Comparison of ENCODE assay signal across 8 mouse cellular contexts in the genomic region with DNA sequence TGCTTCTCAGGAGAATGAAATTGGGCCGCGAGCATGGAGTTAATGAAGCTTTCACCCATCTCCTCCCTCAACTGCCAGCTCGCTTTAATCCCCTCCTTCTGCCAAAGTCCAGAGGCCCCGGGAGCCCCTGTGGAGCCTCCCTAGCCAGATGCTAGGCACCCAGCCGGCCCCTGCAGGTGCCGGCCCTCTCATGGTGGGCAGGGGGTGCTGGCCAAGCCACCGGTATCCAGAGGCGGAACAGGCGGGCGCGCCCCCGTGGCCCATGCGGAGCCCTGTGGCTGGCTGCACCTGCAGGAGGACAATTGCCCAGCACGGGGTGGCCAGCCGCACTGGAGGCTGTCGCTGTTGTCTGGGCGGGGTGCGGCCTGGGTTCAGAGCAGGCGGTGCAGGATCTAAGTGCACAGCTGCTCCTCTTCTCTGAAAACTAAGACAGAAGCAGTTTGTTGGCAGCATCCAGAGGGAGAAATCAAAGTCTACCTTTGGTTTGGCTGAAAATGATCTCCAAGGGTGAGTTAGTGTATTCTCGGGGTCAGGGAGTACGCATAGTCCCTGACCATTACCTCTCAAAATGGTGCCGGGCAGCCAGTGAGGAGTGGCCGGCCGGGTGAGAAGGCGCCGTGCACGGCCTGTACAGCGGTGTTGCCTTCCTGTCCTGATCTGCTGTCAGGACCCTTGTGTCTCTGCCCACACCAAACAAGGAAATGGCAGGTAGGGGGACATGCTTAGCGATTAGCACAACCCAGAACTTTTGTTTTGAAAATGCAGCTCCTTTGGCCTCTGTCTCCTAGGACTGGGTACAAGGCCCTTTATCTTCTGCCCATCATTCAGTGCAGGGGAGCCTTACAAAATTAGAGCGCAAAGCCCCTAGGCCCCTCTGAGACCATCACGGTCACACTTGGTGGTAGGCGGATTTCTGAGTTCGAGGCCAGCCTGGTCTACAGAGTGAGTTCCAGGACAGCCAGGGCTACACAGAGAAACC.
DNase-seq lines count a peak whose midpoint lies in the region; ATAC-seq lines count a peak whose summit lies in the region.

No protein-coding gene starts in this region.

- intact Hi-C loops in gastrocnemius, postnatal 14 days (cut with DNase I; ENCODE audit: low total_unique reads): loop anchor here (10.0 kb wide), 1 partner anchor 177 kb away; no protein-coding TSS in a partner anchor

- ATAC-seq in embryonic facial prominence, embryonic 12.5 days (ENCODE audit: insufficient number of reproducible peaks, insufficient read depth, low FRiP score, low TSS enrichment): no peak; the same call in 1 of the 2 replicates
- peak; percentile 28; the same call in 1 of the 2 replicates for ATAC-seq in midbrain, embryonic 15.5 days (replicated peaks)

- 36% methylated on average over 33 of the region's 33 CpGs for WGBS in embryonic facial prominence, embryonic 12.5 days
- WGBS in midbrain, embryonic 15.5 days: 19% methylated on average over 33 of the region's 33 CpGs

- peak overlapping the region; percentile 14; the same call in 1 of the 2 replicates for H3K27ac ChIP-seq in embryonic facial prominence, embryonic 12.5 days
- H3K27ac ChIP-seq in midbrain, embryonic 15.5 days: peak overlapping the region; percentile 65

- H3K36me3 ChIP-seq in embryonic facial prominence, embryonic 12.5 days: no peaks in the 10 kb centered on the region
- H3K36me3 ChIP-seq in midbrain, embryonic 15.5 days (replicated peaks): no peaks in the 10 kb centered on the region

- H3K4me3 ChIP-seq in embryonic facial prominence, embryonic 12.5 days: no peak overlapping the region
- 0 out of 2 replicates have a peak overlapping the region, but pooled peaks have one; percentile 4 for H3K4me3 ChIP-seq in midbrain, embryonic 15.5 days

- 0 out of 2 replicates have a peak, but pooled peaks cover 4% of the 10 kb centered on the region for H3K27me3 ChIP-seq in embryonic facial prominence, embryonic 12.5 days
- H3K27me3 ChIP-seq in midbrain, embryonic 15.5 days (replicated peaks): no peaks in the 10 kb centered on the region

- no peaks in the 10 kb centered on the region for H3K9me3 ChIP-seq in embryonic facial prominence, embryonic 12.5 days
- H3K9me3 ChIP-seq in midbrain, embryonic 15.5 days: no peaks in the 10 kb centered on the region

- H3K4me1 ChIP-seq in embryonic facial prominence, embryonic 12.5 days: peaks cover 63% of the 10 kb centered on the region
- H3K4me1 ChIP-seq in midbrain, embryonic 15.5 days: peaks cover 59% of the 10 kb centered on the region

- peak overlapping the region; percentile 32 for H3K4me2 ChIP-seq in embryonic facial prominence, embryonic 12.5 days (replicated peaks)
- H3K4me2 ChIP-seq in midbrain, embryonic 15.5 days: peak overlapping the region; percentile 49

- DNase-seq in gastrocnemius, postnatal 14 days: peak; percentile 25
- no peak for DNase-seq in gastrocnemius, adult 8-10 months (ENCODE audit: low spot score in 2 of 2)
- DNase-seq in kidney, adult 9 months: peak; percentile 71
- DNase-seq in ovary, postnatal 10 days (ENCODE audit: low spot score): no peak
- no peak for DNase-seq in lung, postnatal 10 days
- DNase-seq in left cerebral cortex, adult 9 months (ENCODE audit: low spot score in 2 of 2): no peak

- H3K9ac ChIP-seq in embryonic facial prominence, embryonic 12.5 days: no peak overlapping the region
- H3K9ac ChIP-seq in midbrain, embryonic 15.5 days: 0 out of 2 replicates have a peak overlapping the region, but pooled peaks have one; percentile 14

Comparison
In these comparisons a context has a peak if more than half of its experiments do, and no peak if none do; other contexts are left out.
1. DNase-seq: peak in gastrocnemius, postnatal 14 days (single experiment) and kidney, adult 9 months (single experiment); none in gastrocnemius, adult 8-10 months (0 of 2), ovary, postnatal 10 days (single experiment), lung, postnatal 10 days (single experiment) and left cerebral cortex, adult 9 months (0 of 2).